Mouse (Mus musculus) hindbrain, embryonic 14.5 days (tissue): ENCODE measurements around the gene Asah2. TPM values are rescaled to one million over a fixed set of nuclear protein-coding genes. Genes with fewer than 3 reads are reported as not detected.

Source experiments
- ATAC-seq: fragments of 200-750 bp; cut with Nextera tagmentation; 2 replicates; pipeline ENCODE4 v1.8.0; 2017; ENCODE audit warnings: moderate number of reproducible peaks, mild to moderate bottlenecking, moderate TSS enrichment, moderate library complexity; ENCODE audit not compliant: low FRiP score
- DNase-seq: peaks from one replicate; pipeline ENCODE4 v3.0.0-alpha.2; 2015; ENCODE audit warnings: low spot score
- H3K27ac ChIP-seq: fragments of 300-500 bp; sonication (generic); 2 replicates; pipeline ENCODE4 v1.5.1; 2014; ENCODE audit warnings: mild to moderate bottlenecking, moderate library complexity
- H3K27me3 ChIP-seq: fragments of 300-500 bp; sonication (generic); 2 replicates; pipeline ENCODE4 v1.6.1; 2014; ENCODE audit warnings: mild to moderate bottlenecking, low read length, mixed read lengths; ENCODE audit not compliant: control insufficient read depth, insufficient read depth
- H3K36me3 ChIP-seq: fragments of 300-500 bp; sonication (generic); replicated peaks from 2 replicates; pipeline ENCODE4 v1.6.1; 2014; ENCODE audit not compliant: control insufficient read depth, insufficient read depth
- H3K4me1 ChIP-seq: fragments of 300-500 bp; sonication (generic); replicated peaks from 2 replicates; pipeline ENCODE4 v1.6.1; 2014; ENCODE audit warnings: antibody characterized with exemption, low read length, mixed read lengths; ENCODE audit not compliant: control insufficient read depth, insufficient read depth
- H3K4me2 ChIP-seq: fragments of 300-500 bp; sonication (generic); replicated peaks from 2 replicates; pipeline ENCODE4 v1.6.1; 2014; ENCODE audit warnings: mild to moderate bottlenecking, moderate library complexity
- H3K4me3 ChIP-seq: fragments of 300-500 bp; sonication (generic); replicated peaks from 2 replicates; pipeline ENCODE4 v1.5.1; 2014; ENCODE audit warnings: mild to moderate bottlenecking, low read length
- H3K9ac ChIP-seq: fragments of 300-500 bp; sonication (generic); 2 replicates; pipeline ENCODE4 v1.6.1; 2014
- H3K9me3 ChIP-seq: fragments of 300-500 bp; sonication (generic); 2 replicates; pipeline ENCODE4 v1.6.1; 2016; ENCODE audit warnings: low read length; ENCODE audit not compliant: control insufficient read depth
- WGBS: fragments of 180-500 bp; shearing (Covaris S2); extraction: QIAGEN DNeasy Blood & Tissue Kit; methylation state at CpG from one replicate; pipeline ENCODE4 v1.1.7; 2014; 5-methylcytosine and 5-hydroxymethylcytosine counted together
- polyA plus RNA-seq: library from polyadenylated mRNA; unstranded; fragments of >200 nt; fragmentation: Nextera tagmentation; extraction: Ambion mirVana; gene quantifications from 2 replicates; pipeline ENCODE4 v1.2.1, GENCODE M21; 2014

Asah2 gene
- polyA plus RNA-seq, 1 experiment from 2014 or later: 1.1 TPM

GRCm38 (mm10) chr19:32025443-32025842 is 82.6 kb downstream of the Asah2 start:
- no peak overlapping the region for H3K4me3 ChIP-seq
- DNase-seq (no peak), ATAC-seq (no peak; the same call in 1 of the 2 replicates)
- no peaks in the 10 kb centered on the region for H3K36me3 ChIP-seq
- H3K4me2 ChIP-seq: no peak overlapping the region
- no peaks in the 10 kb centered on the region for H3K27me3 ChIP-seq
- no peaks in the 10 kb centered on the region for H3K4me1 ChIP-seq
- H3K9ac ChIP-seq: no peak overlapping the region
- no peak overlapping the region for H3K27ac ChIP-seq
- no peaks in the 10 kb centered on the region for H3K9me3 ChIP-seq
- 74% methylated on average over 3 of the region's 3 CpGs for WGBS

GRCm38 (mm10) chr19:32019722-32020121 is 88.3 kb downstream of the Asah2 start:
- no peak overlapping the region for H3K4me2 ChIP-seq
- ATAC-seq (no peak), DNase-seq (no peak)
- WGBS: 44% methylated on average over 8 of the region's 8 CpGs
- no peaks in the 10 kb centered on the region for H3K27me3 ChIP-seq
- no peaks in the 10 kb centered on the region for H3K36me3 ChIP-seq
- no peak overlapping the region for H3K9ac ChIP-seq
- no peak overlapping the region for H3K4me3 ChIP-seq
- H3K27ac ChIP-seq: no peak overlapping the region
- no peaks in the 10 kb centered on the region for H3K9me3 ChIP-seq
- H3K4me1 ChIP-seq: no peaks in the 10 kb centered on the region

- Histone ChIP-seq H3K36me3 (no peaks in the 10 kb centered on the region), H3K9ac (no peak overlapping the region), H3K9me3 (no peaks in the 10 kb centered on the region), H3K27me3 (no peaks in the 10 kb centered on the region), H3K4me3 (no peak overlapping the region), H3K27ac (no peak overlapping the region; the same call in 1 of the 2 replicates), H3K4me2 (no peak overlapping the region), H3K4me1 (no peaks in the 10 kb centered on the region)
- 71% methylated on average over 7 of the region's 7 CpGs for WGBS
- DNase-seq (no peak), ATAC-seq (no peak)
Observed at GRCm38 (mm10) chr19:32018585-32018984, 89.4 kb downstream of the Asah2 start.

- Histone ChIP-seq H3K9ac (no peak overlapping the region), H3K36me3 (no peaks in the 10 kb centered on the region), H3K27ac (no peak overlapping the region), H3K4me2 (no peak overlapping the region), H3K27me3 (no peaks in the 10 kb centered on the region), H3K4me1 (no peaks in the 10 kb centered on the region), H3K9me3 (no peaks in the 10 kb centered on the region), H3K4me3 (no peak overlapping the region)
- DNase-seq (no peak), ATAC-seq (no peak)
- whole genome bisulfite sequencing: 100% methylated on average over 5 of the region's 5 CpGs
Observed at GRCm38 (mm10) chr19:32018053-32018452, 90.0 kb downstream of the Asah2 start.

- no peaks in the 10 kb centered on the region for H3K27me3 ChIP-seq
- no peaks in the 10 kb centered on the region for H3K4me1 ChIP-seq
- H3K4me3 ChIP-seq: no peak overlapping the region
- ATAC-seq (no peak), DNase-seq (no peak)
- H3K4me2 ChIP-seq: no peak overlapping the region
- no peak overlapping the region for H3K9ac ChIP-seq
- H3K27ac ChIP-seq: no peak overlapping the region
- H3K9me3 ChIP-seq: no peaks in the 10 kb centered on the region
- WGBS: 69% methylated on average over 5 of the region's 5 CpGs
- no peaks in the 10 kb centered on the region for H3K36me3 ChIP-seq
Observed at GRCm38 (mm10) chr19:32002623-32003022, 105.4 kb downstream of the Asah2 start.

GRCm38 (mm10) chr19:31996916-31997315 is 111.1 kb downstream of the Asah2 start:
- no peaks in the 10 kb centered on the region for H3K36me3 ChIP-seq
- no peak for DNase-seq
- no peak overlapping the region for H3K4me2 ChIP-seq
- H3K9me3 ChIP-seq: no peaks in the 10 kb centered on the region
- no peak overlapping the region for H3K27ac ChIP-seq
- ATAC-seq: no peak
- no peaks in the 10 kb centered on the region for H3K27me3 ChIP-seq
- H3K4me1 ChIP-seq: no peaks in the 10 kb centered on the region
- 94% methylated on average over 3 of the region's 3 CpGs for WGBS
- H3K9ac ChIP-seq: no peak overlapping the region
- H3K4me3 ChIP-seq: no peak overlapping the region

GRCm38 (mm10) chr19:31991057-31991456 is 117.0 kb downstream of the Asah2 start:
- no peak for ATAC-seq
- H3K9ac ChIP-seq: no peak overlapping the region

GRCm38 (mm10) chr19:31975882-31976281 is 132.1 kb downstream of the Asah2 start:
- no peaks in the 10 kb centered on the region for H3K27me3 ChIP-seq
- no peaks in the 10 kb centered on the region for H3K9me3 ChIP-seq
- DNase-seq: no peak
- no peak overlapping the region for H3K27ac ChIP-seq
- H3K9ac ChIP-seq: no peak overlapping the region
- no peak for ATAC-seq
- 77% methylated on average over 2 of the region's 2 CpGs for WGBS
- no peak overlapping the region for H3K4me3 ChIP-seq
- H3K4me1 ChIP-seq: no peaks in the 10 kb centered on the region
- no peaks in the 10 kb centered on the region for H3K36me3 ChIP-seq
- no peak overlapping the region for H3K4me2 ChIP-seq

More at GRCm38 (mm10) chr19:31991057-31991456, 117.0 kb downstream of the Asah2 start:
- Histone ChIP-seq H3K36me3 (no peaks in the 10 kb centered on the region), H3K27me3 (no peaks in the 10 kb centered on the region), H3K4me1 (no peaks in the 10 kb centered on the region), H3K27ac (no peak overlapping the region), H3K4me2 (no peak overlapping the region), H3K4me3 (no peak overlapping the region), H3K9me3 (no peaks in the 10 kb centered on the region)
- WGBS: 92% methylated on average over 6 of the region's 6 CpGs
- DNase-seq: no peak

GRCm38 (mm10) chr19:31971998-31972397 is 136.0 kb downstream of the Asah2 start:
- Histone ChIP-seq H3K4me2 (no peak overlapping the region), H3K27ac (no peak overlapping the region), H3K4me1 (no peaks in the 10 kb centered on the region), H3K4me3 (no peak overlapping the region), H3K27me3 (no peaks in the 10 kb centered on the region), H3K9ac (no peak overlapping the region), H3K9me3 (no peaks in the 10 kb centered on the region), H3K36me3 (no peaks in the 10 kb centered on the region)
- DNase-seq: peak; percentile 94
- ATAC-seq: peak; percentile 90
- 9% methylated on average over 6 of the region's 6 CpGs for WGBS

GRCm38 (mm10) chr19:31971405-31971804 is 136.6 kb downstream of the Asah2 start:
- Histone ChIP-seq H3K27ac (no peak overlapping the region), H3K27me3 (no peaks in the 10 kb centered on the region)
- 52% methylated on average over 3 of the region's 3 CpGs for WGBS

More at GRCm38 (mm10) chr19:31971405-31971804, 136.6 kb downstream of the Asah2 start:
- Histone ChIP-seq H3K36me3 (no peaks in the 10 kb centered on the region), H3K4me1 (no peaks in the 10 kb centered on the region), H3K9ac (no peak overlapping the region), H3K4me3 (no peak overlapping the region), H3K4me2 (no peak overlapping the region), H3K9me3 (no peaks in the 10 kb centered on the region)
- DNase-seq: no peak
- no peak for ATAC-seq
